Mouse (Mus musculus): ENCODE results near the gene Slamf9.

The Slamf9 gene

DNA sequence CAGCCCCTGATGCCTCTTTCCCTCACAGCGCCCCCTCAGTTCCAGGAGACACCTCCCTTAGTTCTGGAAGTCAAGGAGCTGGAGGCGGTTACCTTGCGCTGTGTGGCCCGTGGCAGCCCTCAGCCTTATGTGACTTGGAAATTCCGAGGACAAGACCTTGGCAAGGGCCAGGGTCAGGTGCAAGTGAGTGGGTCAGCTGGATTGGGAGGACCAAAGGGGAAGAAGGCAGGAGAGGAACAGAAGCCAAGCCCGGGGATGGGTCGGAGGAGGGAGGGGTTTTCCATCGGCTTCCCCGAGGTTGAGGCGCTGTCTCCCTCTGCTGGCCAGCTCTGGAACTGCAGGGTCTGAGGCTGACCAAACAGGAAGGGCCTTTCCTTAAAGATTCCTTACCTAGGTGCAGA is 15.1 kb downstream of the Slamf9 start:
- peak; percentile 84 to 91 for DNase-seq

DNA sequence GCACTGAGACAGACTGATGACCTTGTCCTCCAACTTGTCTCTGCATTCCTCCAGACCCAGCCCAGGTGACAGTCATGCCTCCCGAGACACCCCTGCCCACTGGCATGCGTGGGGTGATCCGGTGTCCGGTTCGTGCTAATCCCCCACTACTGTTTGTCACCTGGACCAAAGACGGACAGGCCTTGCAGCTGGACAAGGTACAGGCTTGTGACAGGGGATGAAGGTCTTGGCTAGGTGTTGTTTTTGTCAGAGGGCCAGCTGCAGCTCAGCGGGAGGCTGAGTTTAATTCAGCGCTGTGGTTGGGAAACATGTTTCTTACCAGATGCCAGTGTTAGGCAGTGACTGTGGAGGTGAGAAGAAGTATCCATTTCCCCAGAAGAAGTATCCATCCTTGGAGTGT is 16.9 kb downstream of the Slamf9 start:
- peak in 1 of 2 experiments; percentile 45 for DNase-seq

DNA sequence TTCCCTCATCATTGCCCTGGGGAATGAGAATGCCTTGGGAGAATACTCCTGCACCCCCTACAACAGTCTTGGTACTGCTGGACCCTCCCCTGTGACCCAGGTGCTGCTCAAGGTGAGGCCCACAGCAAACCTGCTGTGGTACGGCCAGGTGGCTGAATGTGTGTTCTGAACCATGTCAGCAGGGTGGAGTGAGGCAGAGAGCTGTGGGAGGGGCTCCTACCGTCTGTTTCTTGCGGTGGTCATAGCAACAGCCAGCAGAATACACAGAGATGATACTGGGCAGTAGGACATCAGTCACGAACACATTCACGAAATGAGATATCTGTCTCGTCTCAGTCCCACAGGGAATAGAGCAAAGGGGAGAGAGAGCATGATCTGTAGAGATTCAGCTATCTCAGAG is 18.4 kb downstream of the Slamf9 start:
- DNase-seq: no peak

DNA sequence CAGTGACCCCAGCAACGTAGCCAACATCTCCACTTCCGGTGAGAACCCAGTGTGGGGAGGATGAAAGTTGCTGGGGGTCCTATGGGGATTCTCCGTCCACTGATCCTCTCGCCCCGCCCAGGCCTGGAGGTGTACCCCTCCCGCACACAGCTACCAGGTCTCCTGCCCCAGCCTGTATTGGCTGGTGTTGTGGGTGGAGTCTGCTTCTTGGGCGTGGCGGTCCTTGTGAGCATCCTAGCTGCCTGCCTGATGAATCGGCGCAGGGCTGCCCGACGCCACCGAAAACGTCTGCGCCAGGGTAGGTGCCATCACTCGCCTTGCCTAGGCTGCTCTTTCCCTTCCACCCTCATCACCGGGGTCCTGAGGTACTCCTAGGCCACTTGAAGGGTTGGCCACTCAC is 20.9 kb downstream of the Slamf9 start:
- DNase-seq: no peak

DNA sequence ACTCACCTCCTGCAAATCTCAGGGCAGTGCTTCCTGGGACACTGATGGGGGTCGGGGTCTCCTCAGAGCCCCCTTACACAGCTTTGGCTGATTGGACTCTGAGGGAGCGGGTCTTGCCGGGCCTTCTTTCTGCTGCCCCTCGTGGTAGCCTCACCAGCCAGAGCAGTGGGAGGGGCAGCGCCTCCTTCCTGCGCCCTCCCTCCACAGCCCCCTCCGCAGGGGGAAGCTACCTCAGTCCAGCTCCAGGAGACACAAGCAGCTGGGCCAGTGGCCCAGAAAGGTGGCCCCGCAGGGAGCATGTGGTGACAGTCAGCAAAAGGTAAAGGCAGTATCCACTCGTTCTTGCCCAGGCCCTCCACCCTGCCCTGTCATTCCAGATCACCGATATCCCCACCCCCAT is 22.3 kb downstream of the Slamf9 start:
- DNase-seq: no peak

DNA sequence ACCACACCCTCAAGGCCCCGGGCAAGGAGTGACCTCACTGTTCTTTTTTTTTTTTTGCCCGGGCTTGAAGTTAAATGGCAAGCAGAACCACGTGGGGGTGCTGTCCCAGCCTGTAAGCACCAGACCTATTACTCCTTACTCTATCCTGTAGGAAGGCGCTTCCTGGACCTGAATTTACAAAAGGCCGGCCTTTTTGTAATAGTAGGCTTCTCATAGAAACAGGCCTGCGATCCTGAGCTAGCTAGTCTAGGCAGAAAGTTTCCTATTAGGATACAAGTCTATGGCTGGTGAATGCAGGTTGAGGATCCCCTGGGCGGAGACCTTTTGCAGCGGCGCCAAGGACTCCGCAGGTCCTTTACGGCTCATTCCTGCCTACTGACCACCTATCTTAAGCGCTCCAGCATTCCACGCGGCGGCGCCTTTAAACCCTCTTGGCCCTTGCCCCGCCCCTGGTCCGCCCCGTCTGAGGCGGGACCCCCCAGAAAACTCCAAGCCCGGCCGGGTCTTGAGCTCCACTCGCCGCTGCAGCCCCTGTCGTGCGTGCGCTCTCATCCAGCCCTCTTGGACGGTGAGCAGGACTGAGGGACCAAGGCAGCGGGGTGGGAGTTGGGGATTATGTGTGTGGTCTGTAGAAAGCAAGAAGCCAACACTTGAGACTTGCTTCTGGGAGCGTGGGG is 24.7 kb downstream of the Slamf9 start, which contains the start of gene Tagln2:
TSS of gene Tagln2 (plus strand) at position 283 of the 677 bp plus-strand sequence.
- peak; percentile 86 to 91 for DNase-seq

DNA sequence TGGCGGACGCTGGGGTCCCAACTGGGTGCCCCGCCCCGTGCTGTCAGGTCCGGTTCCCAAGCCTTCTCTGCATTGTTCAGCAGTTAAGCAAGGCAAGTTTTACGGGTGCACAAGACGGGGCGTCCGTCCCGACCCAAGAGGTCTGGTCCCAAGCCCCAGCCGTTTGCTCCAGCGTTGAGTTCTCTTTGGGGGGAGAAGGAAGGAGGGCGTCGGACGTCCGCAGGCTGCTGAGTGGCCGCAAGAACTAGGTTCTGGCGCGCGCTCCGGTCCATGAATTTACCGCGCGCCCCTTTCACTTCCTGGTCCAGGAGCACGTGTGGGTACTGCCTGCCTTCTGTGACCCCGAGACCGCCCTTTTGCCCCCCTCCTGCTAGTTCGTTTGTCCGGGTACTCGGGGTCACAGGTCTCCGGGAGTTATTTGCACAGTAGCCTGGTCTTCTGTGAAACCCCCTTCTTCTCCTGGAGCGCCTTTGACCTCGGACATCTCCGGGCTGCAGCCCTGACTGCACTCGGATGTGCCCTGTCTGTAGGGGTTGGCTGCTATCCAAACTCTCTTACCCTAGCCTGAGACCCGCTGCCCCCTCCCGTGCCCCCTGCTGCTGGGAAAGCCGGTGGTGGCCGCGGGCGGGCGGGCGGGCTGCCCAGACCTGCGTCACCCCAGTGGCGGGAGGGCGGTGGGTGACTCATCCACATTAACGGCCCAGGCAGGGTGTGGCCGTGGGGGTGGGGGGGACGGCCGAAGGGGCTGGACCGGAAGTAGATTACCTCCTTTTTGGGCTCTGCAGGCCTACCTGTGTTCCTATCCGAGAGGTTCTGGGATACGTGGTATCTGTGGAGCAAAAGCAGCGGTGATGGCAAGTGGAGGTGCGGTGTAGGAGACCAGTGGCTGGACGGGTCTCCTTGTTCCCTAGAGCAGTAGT is 25.6 kb downstream of the Slamf9 start:
- peak; percentile 70 to 79 for DNase-seq

DNA sequence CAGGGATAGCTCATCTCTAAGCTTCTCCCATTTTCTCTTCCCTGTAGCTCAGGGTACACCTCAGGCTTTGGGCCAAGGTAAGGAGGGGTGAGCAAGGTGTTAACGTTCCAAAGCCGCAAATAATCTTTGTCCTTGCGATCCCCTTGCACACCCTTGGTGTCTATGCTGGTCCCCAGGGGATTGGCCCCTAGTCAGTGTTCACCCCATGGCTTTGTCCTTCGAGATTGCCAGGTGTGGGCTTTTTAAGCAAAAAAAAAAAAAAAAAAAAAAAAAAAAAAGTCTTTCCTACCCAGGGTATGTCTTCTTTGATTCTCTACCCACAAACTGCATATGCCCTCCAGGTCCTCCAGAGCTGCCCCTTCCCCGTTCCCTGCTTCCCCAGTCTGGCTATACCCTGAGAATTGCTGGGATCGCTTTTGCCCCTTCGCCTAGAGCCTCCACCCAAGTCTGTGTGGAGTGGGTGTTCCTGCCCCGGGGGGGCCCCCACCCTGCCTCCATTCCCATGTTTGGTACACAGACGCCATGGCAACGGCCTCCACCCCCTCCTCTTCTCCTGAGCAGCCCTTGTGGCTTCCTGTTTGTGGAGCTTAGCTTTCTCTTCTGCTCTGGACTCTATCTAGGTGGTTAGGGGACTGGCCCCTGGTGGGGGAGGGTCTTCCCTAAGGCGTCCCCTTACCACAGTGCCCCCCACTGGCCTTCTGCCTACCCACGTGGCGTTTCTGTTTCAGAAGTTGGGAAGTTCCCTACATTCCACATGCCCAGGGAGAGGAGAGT is 26.4 kb downstream of the Slamf9 start:
- peak; percentile 58 to 59 for DNase-seq

DNA sequence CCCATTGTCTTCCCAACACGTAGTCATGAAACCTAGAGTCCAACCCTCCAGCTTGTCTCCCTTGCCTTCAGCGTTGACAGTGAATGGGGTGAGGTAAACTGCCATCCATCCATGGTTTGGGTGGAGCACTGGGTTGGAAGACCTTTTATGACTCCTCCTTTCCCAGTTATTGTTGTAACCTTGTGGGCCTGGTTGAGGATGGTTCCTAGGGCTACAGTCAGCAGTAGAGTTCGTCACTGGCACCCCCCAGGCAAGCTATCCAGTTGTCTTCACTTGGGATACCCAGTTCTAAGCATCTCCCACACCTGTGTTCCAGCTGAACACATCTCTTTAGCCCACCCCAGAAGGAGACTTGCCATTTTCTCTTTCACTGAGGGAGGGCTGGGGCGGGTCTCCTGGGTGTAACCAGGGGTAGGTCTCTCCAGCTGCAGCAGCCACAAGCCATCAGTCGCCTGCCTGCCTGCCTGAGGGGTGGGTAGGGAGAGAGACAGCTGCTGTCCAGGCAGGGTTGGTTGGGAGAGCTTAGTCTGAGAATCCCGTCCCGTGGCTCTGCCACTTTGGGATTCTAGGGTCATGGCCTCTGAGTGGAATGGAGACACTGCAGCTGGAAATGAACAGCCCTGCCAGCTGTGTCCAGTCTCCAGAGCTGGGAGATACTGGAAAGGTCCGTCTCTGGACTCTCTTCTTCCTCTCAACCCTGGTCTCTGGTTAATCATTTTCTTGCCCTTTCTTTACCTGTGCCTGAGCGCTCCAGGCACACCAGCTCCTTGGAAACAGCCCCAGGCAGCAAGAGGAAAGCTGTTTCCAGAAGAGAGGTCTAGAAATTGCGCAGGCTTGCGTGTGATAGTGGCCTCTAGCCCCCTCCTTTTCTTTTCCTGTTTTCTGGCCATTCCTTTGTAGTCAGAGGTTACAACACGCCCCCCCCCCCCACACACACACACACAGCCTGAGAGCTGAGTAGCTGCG is 27.3 kb downstream of the Slamf9 start:
- DNase-seq: peak; percentile 50 to 73

DNA sequence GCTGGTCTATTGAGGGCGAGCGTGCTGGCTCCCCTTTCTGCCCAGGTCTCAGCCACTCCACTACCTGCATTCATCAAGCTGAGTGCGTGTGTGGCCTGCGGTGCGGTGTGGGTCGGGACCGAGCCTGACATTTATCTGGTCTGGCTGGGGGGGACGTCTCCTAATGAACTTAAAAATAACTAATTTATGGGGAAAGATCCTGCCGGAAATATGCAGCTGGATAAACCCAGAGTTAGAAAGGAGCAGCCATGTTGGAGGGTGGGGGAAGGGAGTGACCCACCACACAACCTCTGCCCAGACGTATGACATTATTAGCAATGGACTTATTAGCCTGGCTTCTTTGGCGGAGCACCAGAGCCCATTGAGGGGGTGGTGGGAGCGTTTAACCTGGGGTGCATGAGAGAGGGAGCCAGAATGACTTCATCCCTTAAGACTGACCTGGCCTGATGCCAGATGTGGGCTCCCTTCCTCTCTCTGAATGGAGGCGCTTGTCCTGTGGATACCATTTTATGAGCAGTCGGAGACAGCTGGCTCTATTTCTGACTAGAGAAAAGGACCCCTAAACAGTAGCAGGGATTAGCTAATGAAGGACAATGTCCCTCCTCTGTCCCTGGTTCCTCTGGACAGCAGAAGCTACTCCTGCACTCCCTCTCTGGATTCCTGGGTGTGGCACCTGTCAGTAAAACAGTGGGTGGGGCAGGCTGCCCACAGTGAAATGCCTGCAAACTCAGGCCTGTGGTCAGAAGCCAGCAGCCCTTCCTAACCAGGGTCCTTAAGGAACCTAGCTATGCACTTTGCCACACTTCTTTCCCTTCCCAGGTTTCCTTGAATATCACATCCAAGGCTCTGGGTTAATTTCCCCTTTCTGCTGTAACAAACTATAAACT is 28.2 kb downstream of the Slamf9 start:
- peak; percentile 38 to 48 for DNase-seq

DNA sequence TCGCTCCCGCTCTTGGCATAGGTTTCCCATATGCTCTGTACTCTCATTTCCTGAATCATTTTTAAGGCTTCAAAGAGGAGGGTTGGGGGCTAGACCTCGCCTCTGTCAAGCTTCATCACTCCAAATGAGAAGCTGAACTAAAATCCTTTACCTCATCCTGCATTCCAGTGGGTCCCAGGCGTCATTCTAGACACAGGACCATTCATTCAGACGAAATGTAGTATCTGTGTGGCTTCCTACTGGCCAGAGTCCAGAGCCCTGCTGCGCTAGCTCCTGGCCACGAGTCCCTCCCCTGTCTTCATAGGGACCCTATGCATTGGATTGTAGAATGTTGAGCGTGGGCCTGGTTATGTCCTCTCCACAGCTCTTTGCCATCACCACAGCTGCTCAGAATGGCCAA is 29.6 kb downstream of the Slamf9 start:
- DNase-seq: no peak

DNA sequence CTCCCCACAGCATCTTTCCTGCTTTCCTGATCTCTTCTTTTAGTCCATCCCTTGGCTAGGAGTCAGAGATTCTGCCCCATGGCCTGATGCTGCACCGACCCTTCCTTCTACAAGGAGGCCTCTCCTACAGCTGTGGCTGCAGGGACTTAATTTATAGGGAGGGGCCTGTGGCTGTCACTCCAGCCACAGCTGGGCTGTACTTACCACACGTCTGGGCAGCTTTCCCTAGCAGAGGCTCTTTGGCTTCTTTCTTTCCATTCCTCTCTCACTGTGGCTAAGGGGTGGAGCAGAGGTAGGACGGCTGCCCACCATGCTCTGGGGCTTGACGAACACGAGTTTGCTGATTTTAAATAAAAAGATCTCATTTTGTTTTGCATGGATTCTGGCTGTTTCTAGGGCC is 31.8 kb downstream of the Slamf9 start:
- no peak for DNase-seq

DNA sequence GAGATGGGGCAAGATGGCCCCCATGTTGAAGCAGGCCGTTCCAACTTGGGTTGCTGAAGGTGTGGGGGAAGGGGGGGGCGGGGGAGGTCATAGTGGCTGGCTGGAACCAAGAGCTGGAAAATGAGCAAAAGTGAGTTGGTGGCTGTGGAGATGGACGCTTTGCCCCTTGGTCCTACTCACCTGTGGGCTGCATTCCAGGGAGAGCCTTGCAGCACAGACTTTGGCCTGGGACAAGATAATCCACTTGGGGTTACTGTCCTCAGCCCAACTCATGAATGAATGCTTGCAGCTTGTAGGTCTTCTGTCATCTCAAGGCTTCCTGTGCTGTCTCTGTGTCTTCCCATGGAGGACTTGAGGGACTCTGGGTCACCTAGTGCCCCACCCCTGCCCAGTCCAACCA is 32.5 kb downstream of the Slamf9 start:
- peak; percentile 44 to 49 for DNase-seq

DNA sequence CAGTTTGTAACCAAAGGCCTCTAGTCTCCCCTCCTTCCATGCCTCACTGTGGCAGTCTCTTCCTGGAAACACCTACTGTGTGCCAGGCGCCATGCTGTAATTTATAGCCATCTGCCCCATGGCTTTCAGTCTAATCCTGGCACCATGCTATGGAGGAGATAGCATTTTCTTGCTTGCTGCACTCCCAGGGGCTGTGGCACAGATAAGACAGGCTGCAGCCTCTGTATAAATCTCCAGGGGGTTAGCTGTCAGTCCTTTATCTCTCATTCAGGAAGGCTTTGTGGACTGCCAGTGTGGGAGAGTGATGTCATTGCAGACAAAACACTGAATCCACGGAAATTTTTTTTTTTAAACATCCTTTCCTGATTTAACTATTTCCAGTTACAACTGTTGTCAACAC is 33.0 kb downstream of the Slamf9 start:
- no peak for DNase-seq

DNA sequence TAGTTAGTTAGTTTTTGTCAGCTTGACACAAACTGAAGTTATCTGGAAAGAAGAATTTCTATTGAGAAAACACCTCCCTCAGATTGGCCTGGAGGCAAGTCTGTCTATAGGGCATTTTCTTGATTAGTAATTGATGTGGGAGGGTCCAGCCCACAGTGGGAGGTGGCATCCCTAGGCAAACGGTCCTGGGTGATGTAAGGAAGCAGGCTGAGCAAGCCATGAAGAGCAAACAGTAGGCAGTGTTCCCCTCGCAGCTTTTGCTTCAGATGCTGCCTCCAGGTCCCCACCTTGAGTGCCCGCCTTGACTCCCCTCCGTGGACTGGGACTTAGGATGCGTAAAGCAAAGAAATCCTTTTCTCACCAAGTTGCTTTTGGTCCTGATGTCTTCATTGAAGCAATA is 34.1 kb downstream of the Slamf9 start:
- DNase-seq: no peak

DNA sequence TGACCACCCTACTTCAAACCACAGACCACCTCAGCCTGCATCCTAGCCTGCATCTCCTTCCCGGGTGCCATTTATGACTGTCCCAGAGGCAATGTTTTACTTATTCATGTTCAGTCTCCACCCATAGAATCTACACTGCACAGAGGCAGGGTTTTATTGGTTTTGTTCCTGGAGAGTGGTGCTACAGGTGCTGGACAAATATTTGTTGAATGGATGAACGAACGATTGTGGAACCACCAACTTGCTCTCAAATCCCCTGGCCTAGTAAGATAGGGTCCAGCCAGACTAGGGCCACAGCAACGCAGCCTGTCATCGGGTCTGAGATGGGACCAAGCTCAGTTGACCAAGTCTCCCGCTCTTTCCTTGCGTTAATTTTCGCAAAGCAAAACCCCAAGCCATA is 34.8 kb downstream of the Slamf9 start:
- no peak for DNase-seq

DNA sequence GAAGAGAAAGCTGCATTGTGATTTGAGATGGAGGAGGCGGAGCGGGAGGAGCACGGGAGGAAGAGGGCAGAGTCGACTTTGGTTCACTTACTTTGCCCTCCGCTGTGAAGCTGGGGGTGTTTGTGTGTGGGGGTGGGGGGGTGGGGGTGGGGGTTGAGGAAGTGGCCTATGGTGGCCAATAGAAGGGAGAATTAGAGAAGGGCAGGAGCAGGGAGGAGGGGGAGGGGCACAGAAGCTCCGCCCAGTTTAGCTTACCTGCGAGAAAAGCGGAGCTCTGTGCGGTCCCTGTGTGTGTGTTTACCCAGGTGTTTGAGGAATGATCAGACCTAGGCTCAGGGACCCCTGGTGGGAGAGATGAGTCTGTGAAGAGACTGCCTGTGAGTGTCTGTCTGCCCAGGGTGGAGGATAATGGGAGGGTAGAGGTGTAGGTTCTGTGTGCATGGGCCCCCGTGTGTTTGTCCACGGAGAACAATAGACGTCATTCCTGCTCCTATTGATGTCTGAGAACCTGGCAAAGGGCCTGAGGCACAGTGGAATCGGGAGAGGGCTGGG is 35.3 kb downstream of the Slamf9 start:
- DNase-seq: peak; percentile 61 to 71

DNA sequence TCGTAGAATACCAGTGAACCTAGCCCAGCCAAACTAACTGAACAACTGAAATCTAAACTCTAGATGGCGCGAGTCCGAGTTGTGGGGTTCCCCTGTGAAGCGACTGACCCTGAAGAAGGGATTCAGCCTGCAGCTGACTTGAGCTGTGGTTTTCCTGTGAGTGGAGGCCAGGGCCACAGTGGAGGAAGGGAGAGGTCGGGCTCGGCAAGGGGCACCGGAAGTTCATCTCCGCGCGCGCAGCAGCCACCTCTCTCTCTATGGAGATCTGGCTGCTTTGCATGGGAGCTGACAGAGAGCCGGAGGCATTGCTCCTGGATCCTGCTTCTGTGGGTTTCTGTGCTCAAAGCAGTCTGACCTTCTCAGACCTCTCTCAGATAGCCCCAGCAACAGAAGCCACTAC is 37.8 kb downstream of the Slamf9 start:
- DNase-seq: peak; percentile 68 to 72

DNA sequence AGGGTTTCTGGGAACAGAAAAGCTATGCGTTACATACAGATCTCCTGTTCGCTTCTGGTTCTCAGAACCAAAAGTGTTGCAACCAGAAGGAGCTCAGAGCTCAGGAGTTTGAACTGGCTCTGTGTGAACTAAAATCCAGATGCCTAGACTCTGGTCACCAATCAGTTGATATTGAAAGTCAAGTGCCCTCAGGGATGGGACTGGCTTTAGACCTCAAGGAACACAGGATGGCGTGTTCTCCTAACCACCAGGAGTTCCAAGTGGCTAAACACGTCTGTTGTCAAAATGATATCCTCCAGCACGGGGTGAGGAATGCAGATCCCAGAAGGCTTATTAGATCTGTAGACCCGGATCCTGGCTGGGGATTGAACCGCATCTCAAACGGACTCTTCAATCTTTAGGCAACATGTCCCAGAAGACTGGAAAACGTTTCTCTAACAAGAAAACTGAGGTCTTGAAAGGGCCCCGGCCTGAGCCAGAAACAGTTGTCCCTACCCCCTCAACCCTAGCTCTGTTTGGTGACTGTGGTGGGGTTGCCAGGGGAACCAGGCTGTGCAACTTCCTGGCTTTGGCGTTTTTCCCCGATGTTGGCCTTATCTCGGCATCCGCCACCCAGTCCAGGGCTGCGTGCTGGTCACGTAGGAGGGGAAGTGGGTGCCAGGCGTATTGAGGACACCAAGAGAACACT is 38.5 kb downstream of the Slamf9 start:
- peak; percentile 44 to 51 for DNase-seq

DNA sequence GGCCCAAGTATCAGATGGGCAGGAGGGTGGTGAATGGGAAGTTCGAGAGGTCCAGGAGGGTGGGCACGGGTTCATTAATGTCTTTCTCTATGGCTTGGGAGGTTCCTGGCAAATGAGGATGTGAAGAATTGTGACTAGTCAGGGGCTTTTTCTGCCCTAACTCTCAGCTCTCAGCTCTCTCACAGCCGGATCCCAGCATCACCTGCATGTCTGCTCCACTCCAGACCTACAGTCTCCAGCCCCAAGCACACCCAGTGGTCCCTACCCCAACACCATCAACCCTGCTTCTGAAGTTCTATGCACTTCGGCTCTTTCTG is 39.0 kb downstream of the Slamf9 start:
- no peak for DNase-seq
